ENCODE assay signal across 18 mouse cellular contexts in genomic region chr3:68243239-68243638, GRCm38 (mm10).
A peak's percentile ranks its signal among the peaks of the same experiment; 100 is the strongest.
DNase-seq lines count a peak whose midpoint lies in the region; ATAC-seq and TF ChIP-seq lines count a peak whose summit lies in the region.
"Had no signal": no experiment of that assay in that cellular context is flagged by ENCODE, and none has a peak within 500 bp of the region (broad histone marks: within the 10 kb centered on the region; RNA-seq: fewer than 3 reads in every experiment).

No protein-coding gene starts in this region.

- ATAC-seq in limb, embryonic 13.5 days (ENCODE audit: low FRiP score, low read depth), result peak; percentile 28; the same call in 1 of the 2 replicates
- ATAC-seq: forebrain, embryonic 15.5 days; hindbrain, embryonic 16.5 days; inflammation-experienced regulatory T-cells, adult 6 months had no signal

- peak overlapping the region; percentile 24; the same call in 1 of the 2 replicates for H3K27ac ChIP-seq in embryonic fibroblast, embryonic 13.5 days (ENCODE audit: insufficient read depth, low read length)
- H3K27ac ChIP-seq in limb, embryonic 13.5 days, result peak overlapping the region; percentile 15; the same call in 1 of the 2 replicates
- H3K27ac ChIP-seq: embryonic facial prominence, embryonic 13.5 days; forebrain, embryonic 15.5 days; heart, embryonic 13.5 days had no signal

- TF ChIP-seq POLR2A in embryonic fibroblast, embryonic 13.5 days (IDR thresholded peaks at IDR 0.05; ENCODE audit: low read depth, low read length), result no peak

- WGBS in limb, embryonic 13.5 days, result 46% methylated on average over 3 of the region's 3 CpGs

- H3K27me3 ChIP-seq in limb, embryonic 13.5 days, result no peaks in the 10 kb centered on the region
- H3K27me3 ChIP-seq: embryonic facial prominence, embryonic 13.5 days; forebrain, embryonic 15.5 days; heart, embryonic 13.5 days had no signal

- H3K9me3 ChIP-seq in limb, embryonic 13.5 days, result no peaks in the 10 kb centered on the region
- H3K9me3 ChIP-seq: embryonic facial prominence, embryonic 13.5 days; forebrain, embryonic 15.5 days; heart, embryonic 13.5 days had no signal

- peaks cover 4% of the 10 kb centered on the region; the same call in 1 of the 2 replicates for H3K4me1 ChIP-seq in embryonic fibroblast, embryonic 13.5 days (ENCODE audit: control insufficient read depth, insufficient read depth, low read length)
- peaks cover 8% of the 10 kb centered on the region for H3K4me1 ChIP-seq in limb, embryonic 13.5 days

- TF ChIP-seq CTCF in embryonic fibroblast, embryonic 13.5 days (IDR thresholded peaks at IDR 0.05; ENCODE audit: borderline replicate concordance, insufficient read depth, low read length), result no peak

- no peaks in the 10 kb centered on the region for H3K36me3 ChIP-seq in limb, embryonic 13.5 days
- H3K36me3 ChIP-seq: embryonic facial prominence, embryonic 13.5 days; forebrain, embryonic 15.5 days; heart, embryonic 13.5 days had no signal

- peak; percentile 65 for DNase-seq in Muller cell, postnatal 12 days (ENCODE audit: inconsistent ontology term)
- no peak for DNase-seq in adrenal gland, postnatal 25 days
- DNase-seq in layer of hippocampus, adult 8-10 months (ENCODE audit: low spot score in 2 of 2), result no peak
- DNase-seq in urinary bladder, postnatal 14 days (ENCODE audit: low spot score), result no peak
- DNase-seq: adrenal gland, adult 8-10 months; cerebellum, adult 11 months; cerebellum, adult 9-10 months; cerebellum, postnatal 25 days; gastrocnemius, postnatal 36 days; heart, adult 11 months; heart, postnatal 36 days had no signal

- H3K4me2 ChIP-seq in limb, embryonic 13.5 days (replicated peaks), result no peak overlapping the region
- H3K4me2 ChIP-seq: embryonic facial prominence, embryonic 13.5 days; forebrain, embryonic 15.5 days; heart, embryonic 13.5 days had no signal

- H3K9ac ChIP-seq in limb, embryonic 13.5 days, result no peak overlapping the region
- H3K9ac ChIP-seq: embryonic facial prominence, embryonic 13.5 days; forebrain, embryonic 15.5 days; heart, embryonic 13.5 days had no signal

- H3K4me3 ChIP-seq in embryonic fibroblast, embryonic 13.5 days (ENCODE audit: insufficient read depth, low read length), result no peak overlapping the region
- no peak overlapping the region for H3K4me3 ChIP-seq in limb, embryonic 13.5 days
- H3K4me3 ChIP-seq: embryonic facial prominence, embryonic 13.5 days; forebrain, embryonic 15.5 days; heart, embryonic 13.5 days had no signal
